Mouse (Mus musculus): ENCODE results near the gene Krt23. TPM values are rescaled to one million over a fixed set of nuclear protein-coding genes. Genes with fewer than 3 reads are reported as not detected.

Krt23 gene
- polyA plus RNA-seq (2015; fragmentation: Nextera tagmentation; extraction: Ambion mirVana): 0.33 and 0.57 TPM in 2 replicates

DNA sequence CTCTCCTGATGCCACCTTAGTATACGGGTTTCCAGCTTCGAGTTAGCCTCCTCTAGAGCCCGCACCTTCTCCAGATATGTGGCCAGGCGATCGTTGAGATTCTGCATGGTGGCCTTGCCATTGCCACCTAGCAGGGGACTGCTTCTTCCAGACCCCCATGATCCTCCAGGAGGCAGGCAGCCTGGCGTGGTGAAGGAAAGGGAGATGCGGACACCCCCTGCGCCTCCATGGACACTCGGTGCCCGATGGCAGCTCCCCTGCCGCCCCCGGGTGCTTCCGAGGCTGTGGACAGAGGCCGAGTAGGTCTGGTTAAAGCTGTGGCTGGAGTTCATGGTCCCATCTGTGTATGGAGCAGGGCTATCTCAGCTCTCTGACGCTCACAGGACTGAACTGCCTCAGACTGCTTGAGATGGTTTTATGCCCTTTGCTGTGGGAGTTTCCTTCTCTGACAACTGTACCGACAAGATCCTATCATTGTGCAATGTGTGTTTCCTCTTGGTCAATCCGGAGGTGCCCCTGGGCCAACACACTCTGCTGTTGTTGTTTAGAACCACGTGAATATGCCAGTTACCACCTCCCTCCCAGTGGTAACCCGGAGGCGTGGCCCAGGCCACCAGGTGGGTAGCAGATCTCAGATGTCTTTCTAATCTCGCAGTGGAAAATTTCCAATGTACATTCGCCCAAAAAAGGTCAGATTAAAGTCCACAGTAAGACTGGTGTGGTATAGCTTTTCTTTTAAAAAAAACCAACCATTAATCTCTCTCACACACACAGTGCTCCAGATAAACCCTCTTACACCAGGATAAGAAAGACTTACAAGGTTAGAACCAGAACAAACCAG lies at the start of gene Krt23:
TSS of gene Krt23 (minus strand) at position 405 of the 841 bp plus-strand sequence.

GRCm38 (mm10) chr11:99521288-99521860 lies 28.4 kb upstream of the Krt23 start, which contains the start of gene Krt39:
Gene Krt39, minus strand, starts transcription at chr11:99521338.

GRCm38 (mm10) chr11:99437972-99438371 lies 55.0 kb downstream of the Krt23 start, which contains the start of gene Krt20:
Gene Krt20, minus strand, starts transcription at chr11:99438150.

Other genes starting within 250 kb of the Krt23 start
- gene Krt222, start 249.1 kb downstream of the Krt23 start, polyA plus RNA-seq (2015; fragmentation: Nextera tagmentation; extraction: Ambion mirVana): 14.1 and 15.5 TPM in 2 replicates
- 0.13 TPM in 1 of 2 replicates, not detected in the other for gene Krt24, start 207.9 kb downstream of the Krt23 start, polyA plus RNA-seq (2015; fragmentation: Nextera tagmentation; extraction: Ambion mirVana)
- gene Krt25, start 170.2 kb downstream of the Krt23 start, polyA plus RNA-seq (2015; fragmentation: Nextera tagmentation; extraction: Ambion mirVana): 1.7 and 1.8 TPM in 2 replicates
- 0.30 and 0.69 TPM in 2 replicates for gene Krt26, start 155.2 kb downstream of the Krt23 start, polyA plus RNA-seq (2015; fragmentation: Nextera tagmentation; extraction: Ambion mirVana)
- gene Krt27, start 142.0 kb downstream of the Krt23 start, polyA plus RNA-seq (2015; fragmentation: Nextera tagmentation; extraction: Ambion mirVana): 0.43 and 0.71 TPM in 2 replicates
- gene Krt28, start 118.2 kb downstream of the Krt23 start, polyA plus RNA-seq (2015; fragmentation: Nextera tagmentation; extraction: Ambion mirVana): 0.45 and 0.55 TPM in 2 replicates
- gene Krt10, start 103.8 kb downstream of the Krt23 start, polyA plus RNA-seq (2015; fragmentation: Nextera tagmentation; extraction: Ambion mirVana): 37.8 and 38.5 TPM in 2 replicates
- 0.21 and 0.27 TPM in 2 replicates for gene Krt12, start 70.9 kb downstream of the Krt23 start, polyA plus RNA-seq (2015; fragmentation: Nextera tagmentation; extraction: Ambion mirVana)
- gene Krt20, start 55.0 kb downstream of the Krt23 start, polyA plus RNA-seq (2015; fragmentation: Nextera tagmentation; extraction: Ambion mirVana): 0.08 and 0.19 TPM in 2 replicates
- not detected in 2 replicates for gene Krt39, start 28.2 kb upstream of the Krt23 start, polyA plus RNA-seq (2015; fragmentation: Nextera tagmentation; extraction: Ambion mirVana)
- gene Krt40, start 50.0 kb upstream of the Krt23 start, polyA plus RNA-seq (2015; fragmentation: Nextera tagmentation; extraction: Ambion mirVana): not detected in 2 replicates
- gene Krtap3-3, start 57.7 kb upstream of the Krt23 start, polyA plus RNA-seq (2015; fragmentation: Nextera tagmentation; extraction: Ambion mirVana): not detected in 2 replicates
- gene Krtap3-2, start 63.7 kb upstream of the Krt23 start, polyA plus RNA-seq (2015; fragmentation: Nextera tagmentation; extraction: Ambion mirVana): not detected in 2 replicates
- gene Gm11939, start 66.3 kb upstream of the Krt23 start, polyA plus RNA-seq (2015; fragmentation: Nextera tagmentation; extraction: Ambion mirVana): not detected in 2 replicates
- not detected in 2 replicates for gene Krtap3-1, start 73.5 kb upstream of the Krt23 start, polyA plus RNA-seq (2015; fragmentation: Nextera tagmentation; extraction: Ambion mirVana)
- not detected in 2 replicates for gene Krtap1-5, start 87.9 kb upstream of the Krt23 start, polyA plus RNA-seq (2015; fragmentation: Nextera tagmentation; extraction: Ambion mirVana)
- not detected in 2 replicates for gene Krtap1-4, start 90.5 kb upstream of the Krt23 start, polyA plus RNA-seq (2015; fragmentation: Nextera tagmentation; extraction: Ambion mirVana)
- gene Krtap1-3, start 98.2 kb upstream of the Krt23 start, polyA plus RNA-seq (2015; fragmentation: Nextera tagmentation; extraction: Ambion mirVana): not detected in 2 replicates
- gene Krtap9-3, start 105.0 kb upstream of the Krt23 start, polyA plus RNA-seq (2015; fragmentation: Nextera tagmentation; extraction: Ambion mirVana): not detected in 2 replicates
- not detected in 2 replicates for gene Gm11938, start 110.2 kb upstream of the Krt23 start, polyA plus RNA-seq (2015; fragmentation: Nextera tagmentation; extraction: Ambion mirVana)
- not detected in 2 replicates for gene Gm11937, start 117.1 kb upstream of the Krt23 start, polyA plus RNA-seq (2015; fragmentation: Nextera tagmentation; extraction: Ambion mirVana)
- gene Krtap2-4, start 121.7 kb upstream of the Krt23 start, polyA plus RNA-seq (2015; fragmentation: Nextera tagmentation; extraction: Ambion mirVana): not detected in 2 replicates
- gene Gm11562, start 127.3 kb upstream of the Krt23 start, polyA plus RNA-seq (2015; fragmentation: Nextera tagmentation; extraction: Ambion mirVana): not detected in 2 replicates
- not detected in 2 replicates for gene Krtap4-1, start 135.1 kb upstream of the Krt23 start, polyA plus RNA-seq (2015; fragmentation: Nextera tagmentation; extraction: Ambion mirVana)
- not detected in 2 replicates for gene Krtap4-2, start 141.9 kb upstream of the Krt23 start, polyA plus RNA-seq (2015; fragmentation: Nextera tagmentation; extraction: Ambion mirVana)
- gene Krtap4-7, start 151.0 kb upstream of the Krt23 start, polyA plus RNA-seq (2015; fragmentation: Nextera tagmentation; extraction: Ambion mirVana): not detected in 2 replicates
- gene Gm11555, start 157.1 kb upstream of the Krt23 start, polyA plus RNA-seq (2015; fragmentation: Nextera tagmentation; extraction: Ambion mirVana): not detected in 2 replicates
- gene Gm11563, start 165.8 kb upstream of the Krt23 start, polyA plus RNA-seq (2015; fragmentation: Nextera tagmentation; extraction: Ambion mirVana): not detected in 2 replicates
- gene Krtap4-6, start 172.8 kb upstream of the Krt23 start, polyA plus RNA-seq (2015; fragmentation: Nextera tagmentation; extraction: Ambion mirVana): not detected in 2 replicates
- not detected in 2 replicates for gene Gm14190, start 197.6 kb upstream of the Krt23 start, polyA plus RNA-seq (2015; fragmentation: Nextera tagmentation; extraction: Ambion mirVana)
- gene Gm14180, start 241.2 kb upstream of the Krt23 start, polyA plus RNA-seq (2015; fragmentation: Nextera tagmentation; extraction: Ambion mirVana): not detected in 2 replicates

All from neural tube, postnatal 0 days (tissue).